Mouse (Mus musculus) limb, embryonic 12.5 days (tissue): Measurements from ENCODE around the gene Mnt. TPM values are rescaled to one million over a fixed set of nuclear protein-coding genes. Genes with fewer than 3 reads are reported as not detected.

Experiments
- ATAC-seq: fragments of 200-750 bp; cut with Nextera tagmentation; 2 replicates; pipeline ENCODE4 v1.8.0; 2017; ENCODE audit warnings: low read depth, moderate TSS enrichment; ENCODE audit not compliant: insufficient number of reproducible peaks, insufficient read depth, low FRiP score, low TSS enrichment
- H3K27ac ChIP-seq: fragments of 300-500 bp; sonication (generic); 2 replicates; pipeline ENCODE4 v1.5.1; 2016; ENCODE audit warnings: mild to moderate bottlenecking, moderate library complexity
- H3K27me3 ChIP-seq: fragments of 300-500 bp; sonication (generic); 2 replicates; pipeline ENCODE4 v1.6.1; 2016; ENCODE audit warnings: mild to moderate bottlenecking, moderate library complexity
- H3K36me3 ChIP-seq: fragments of 300-500 bp; sonication (generic); 2 replicates; pipeline ENCODE4 v1.6.1; 2016; ENCODE audit warnings: mild to moderate bottlenecking, moderate library complexity
- H3K4me1 ChIP-seq: fragments of 300-500 bp; sonication (generic); replicated peaks from 2 replicates; pipeline ENCODE4 v1.6.1; 2016
- H3K4me2 ChIP-seq: fragments of 300-500 bp; sonication (generic); 2 replicates; pipeline ENCODE4 v1.6.1; 2016; ENCODE audit warnings: mild to moderate bottlenecking, moderate library complexity
- H3K4me3 ChIP-seq: fragments of 300-500 bp; sonication (generic); replicated peaks from 2 replicates; pipeline ENCODE4 v1.5.1; 2016; ENCODE audit warnings: mild to moderate bottlenecking
- H3K9ac ChIP-seq: fragments of 300-500 bp; sonication (generic); replicated peaks from 2 replicates; pipeline ENCODE4 v1.6.1; 2016; ENCODE audit warnings: mild to moderate bottlenecking, moderate library complexity
- H3K9me3 ChIP-seq: fragments of 300-500 bp; sonication (generic); 2 replicates; pipeline ENCODE4 v1.6.1; 2016; ENCODE audit warnings: mild to moderate bottlenecking, moderate library complexity
- WGBS: fragments of 180-500 bp; shearing (Covaris S2); methylation state at CpG from one replicate; pipeline ENCODE4 v1.1.7; 2016; 5-methylcytosine and 5-hydroxymethylcytosine counted together
- polyA plus RNA-seq: library from polyadenylated mRNA; unstranded; fragments of >200 nt; fragmentation: Nextera tagmentation; extraction: Ambion mirVana; gene quantifications from 2 replicates; pipeline ENCODE4 v1.2.1, GENCODE M21; 2016

Mnt gene
- polyA plus RNA-seq, 1 experiment from 2014 or later: 4.4 TPM

DNA sequence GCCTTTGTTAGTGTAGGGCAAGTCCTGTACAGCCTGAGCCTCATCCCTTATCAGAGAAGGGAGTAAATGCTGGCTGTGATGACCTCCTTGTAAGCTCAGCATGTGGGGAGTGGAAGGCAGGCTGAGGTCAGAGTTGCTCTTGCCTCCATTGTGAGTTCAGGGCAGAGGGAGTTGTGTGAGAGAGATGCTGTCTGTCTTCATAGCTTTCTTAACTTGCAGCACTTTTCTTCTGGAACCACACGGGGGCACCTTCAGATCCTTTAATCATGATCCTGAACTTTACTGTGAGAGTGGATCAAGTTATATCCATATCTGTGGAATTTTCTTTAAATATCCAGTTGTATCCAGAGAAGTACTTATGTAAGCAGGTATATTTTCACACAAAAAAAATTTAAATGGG lies 9.3 kb upstream of the Mnt start:
- WGBS: 42% methylated on average over 1 of the region's 1 CpGs
- Histone ChIP-seq H3K9ac (no peak overlapping the region), H3K9me3 (no peaks in the 10 kb centered on the region), H3K4me2 (no peak overlapping the region), H3K4me3 (no peak overlapping the region), H3K36me3 (peaks cover 52% of the 10 kb centered on the region), H3K27me3 (no peaks in the 10 kb centered on the region), H3K27ac (no peak overlapping the region), H3K4me1 (no peaks in the 10 kb centered on the region)
- no peak for ATAC-seq

DNA sequence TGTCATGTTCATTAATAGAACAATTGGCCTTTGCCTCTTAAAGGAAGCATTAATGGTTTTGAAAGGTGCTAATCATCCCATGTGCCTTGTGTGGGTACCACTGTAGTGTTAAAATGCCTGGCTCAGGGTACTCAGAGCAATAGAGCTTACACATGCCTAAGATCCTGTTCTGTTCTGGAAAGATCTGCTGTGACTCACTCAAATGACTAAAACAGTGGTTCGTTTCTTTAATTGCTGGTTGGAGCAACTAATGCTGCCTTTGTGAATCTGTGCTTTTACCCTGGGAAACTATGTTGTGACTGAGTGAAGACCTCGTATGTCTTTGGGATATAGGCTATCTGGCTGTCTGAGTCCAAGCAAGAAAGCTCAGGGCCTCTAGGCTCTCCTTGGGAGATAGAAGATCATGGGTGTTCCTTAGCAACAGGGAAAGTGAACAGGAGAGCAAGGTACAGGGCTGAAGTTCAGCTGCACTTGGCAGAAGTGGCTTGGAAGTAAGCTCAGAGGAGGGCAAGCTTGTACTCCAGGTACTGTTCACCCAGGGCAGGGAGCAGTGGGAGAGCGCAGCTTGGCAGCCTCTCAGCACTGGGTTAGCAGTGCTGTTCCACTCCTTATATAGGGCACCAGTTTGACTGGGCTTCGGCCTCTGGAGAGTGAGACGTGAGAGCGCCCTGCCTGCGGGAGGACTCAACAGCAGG lies 7.8 kb upstream of the Mnt start:
- no peak overlapping the region for H3K9ac ChIP-seq
- no peaks in the 10 kb centered on the region for H3K9me3 ChIP-seq
- ATAC-seq: no peak
- no peaks in the 10 kb centered on the region; the same call in 1 of the 2 replicates for H3K4me1 ChIP-seq
- peaks cover 38% of the 10 kb centered on the region for H3K36me3 ChIP-seq
- H3K27ac ChIP-seq: no peak overlapping the region
- 87% methylated on average over 7 of the region's 7 CpGs for WGBS
- H3K27me3 ChIP-seq: peaks cover 2% of the 10 kb centered on the region; the same call in 1 of the 2 replicates
- no peak overlapping the region for H3K4me3 ChIP-seq
- no peak overlapping the region for H3K4me2 ChIP-seq

DNA sequence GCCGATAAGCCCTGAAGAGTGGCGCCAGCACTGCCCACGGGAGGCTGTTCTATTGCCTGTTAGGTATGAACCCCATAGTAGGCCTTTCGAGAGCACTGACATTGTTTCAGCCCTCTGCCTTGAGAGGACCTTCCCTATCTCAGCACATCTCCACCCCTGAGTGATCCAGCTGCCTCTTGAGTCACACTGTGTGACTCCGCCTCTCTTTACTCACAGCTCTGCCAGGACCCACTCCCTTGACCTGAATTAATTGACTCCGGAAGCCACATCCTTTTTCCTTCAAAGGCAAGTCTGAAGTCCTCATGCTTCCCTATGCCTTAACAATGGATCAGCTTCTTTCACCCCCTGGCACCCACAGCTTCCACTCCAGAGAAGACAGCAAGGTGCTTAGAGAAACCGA lies 4.6 kb upstream of the Mnt start:
- Histone ChIP-seq H3K4me1 (peaks cover 10% of the 10 kb centered on the region; the same call in 1 of the 2 replicates), H3K9me3 (no peaks in the 10 kb centered on the region), H3K4me2 (no peak overlapping the region), H3K36me3 (peaks cover 15% of the 10 kb centered on the region), H3K4me3 (no peak overlapping the region), H3K27ac (no peak overlapping the region), H3K27me3 (peaks cover 5% of the 10 kb centered on the region; the same call in 1 of the 2 replicates), H3K9ac (no peak overlapping the region)
- 65% methylated on average over 7 of the region's 7 CpGs for WGBS
- ATAC-seq: no peak

DNA sequence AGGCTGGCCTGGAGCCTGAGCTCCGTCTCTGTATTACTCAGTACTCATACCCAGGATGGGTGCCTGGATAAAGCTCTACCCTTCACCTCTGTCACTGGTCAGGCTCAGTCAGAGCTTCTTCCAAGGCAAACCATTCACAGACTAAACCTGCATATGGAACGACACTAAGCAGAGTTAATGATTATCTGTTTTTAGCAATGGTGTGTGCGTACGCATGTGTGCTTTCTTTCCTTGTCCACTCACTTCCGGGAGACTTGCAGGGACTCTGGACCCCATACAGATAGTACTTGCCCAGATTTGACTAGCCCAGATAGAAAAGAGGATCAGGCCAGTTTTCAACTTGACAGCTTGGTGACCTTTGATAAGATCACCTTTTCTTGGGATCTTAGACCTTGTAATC lies 4.0 kb upstream of the Mnt start:
- H3K27me3 ChIP-seq: peaks cover 5% of the 10 kb centered on the region; the same call in 1 of the 2 replicates
- no peak overlapping the region for H3K9ac ChIP-seq
- no peak for ATAC-seq
- WGBS: 95% methylated on average over 5 of the region's 5 CpGs
- H3K9me3 ChIP-seq: no peaks in the 10 kb centered on the region
- no peak overlapping the region for H3K4me2 ChIP-seq
- no peak overlapping the region for H3K4me3 ChIP-seq
- no peak overlapping the region for H3K27ac ChIP-seq
- H3K36me3 ChIP-seq: peaks cover 15% of the 10 kb centered on the region
- H3K4me1 ChIP-seq: peaks cover 10% of the 10 kb centered on the region; the same call in 1 of the 2 replicates

DNA sequence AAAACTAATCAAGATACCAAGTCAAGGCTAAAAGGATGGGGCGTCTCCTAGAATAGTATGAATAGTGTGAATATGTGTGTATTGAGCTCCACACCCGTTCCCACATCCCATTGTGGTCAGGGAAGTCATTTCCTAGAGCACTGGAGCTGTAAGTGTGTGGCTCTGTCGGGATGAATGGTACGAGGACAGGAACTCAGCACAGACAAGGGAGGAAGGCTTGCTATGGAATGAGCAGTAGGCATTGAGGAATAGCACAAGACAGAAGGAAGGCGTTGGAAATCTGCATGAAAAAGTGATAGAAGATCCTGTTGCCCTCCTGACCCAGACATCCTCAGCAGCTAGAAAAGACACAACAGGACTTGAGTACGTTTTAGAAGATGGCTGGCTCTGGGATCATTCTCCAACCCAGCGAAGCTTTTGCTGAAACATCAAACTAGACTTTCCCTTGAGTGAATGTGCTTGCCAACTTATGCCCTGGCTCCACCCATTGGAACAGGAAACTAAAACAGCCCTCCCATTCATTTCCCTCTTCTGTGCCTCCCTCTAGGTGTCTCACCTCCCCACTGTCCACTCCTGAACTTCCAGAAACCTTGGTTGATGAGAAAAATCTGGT lies 2.8 kb upstream of the Mnt start:
- H3K4me3 ChIP-seq: no peak overlapping the region
- no peak overlapping the region for H3K27ac ChIP-seq
- peaks cover 15% of the 10 kb centered on the region for H3K36me3 ChIP-seq
- H3K9me3 ChIP-seq: no peaks in the 10 kb centered on the region
- H3K4me2 ChIP-seq: no peak overlapping the region
- no peak overlapping the region for H3K9ac ChIP-seq
- no peak for ATAC-seq
- H3K4me1 ChIP-seq: peaks cover 16% of the 10 kb centered on the region
- peaks cover 5% of the 10 kb centered on the region; the same call in 1 of the 2 replicates for H3K27me3 ChIP-seq
- 80% methylated on average over 7 of the region's 7 CpGs for WGBS

DNA sequence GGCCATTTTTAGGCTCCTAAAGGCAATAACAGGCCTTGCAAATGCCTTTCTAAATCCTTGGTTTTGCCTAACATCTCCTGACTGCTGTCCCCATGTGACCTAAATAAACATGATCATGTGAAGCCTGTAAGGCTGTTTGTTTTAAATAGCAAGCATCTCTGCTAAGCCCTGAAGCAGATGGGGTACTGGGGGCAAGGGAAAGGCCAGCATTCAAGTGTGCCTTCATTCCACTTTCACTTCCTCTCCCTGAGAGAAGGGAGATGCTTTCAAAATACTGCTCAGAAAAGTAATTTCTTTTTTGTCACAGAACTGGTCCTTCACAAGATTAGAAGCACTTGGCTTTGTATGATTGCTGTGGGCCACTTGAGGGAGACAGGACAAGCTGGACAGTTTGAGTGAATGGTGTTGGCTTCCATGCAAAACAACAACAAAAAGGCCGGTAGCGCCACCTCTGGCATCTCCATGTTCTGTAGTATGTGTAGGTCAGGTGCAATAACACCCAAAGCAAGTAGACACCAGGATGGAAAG lies 2.3 kb upstream of the Mnt start:
- ATAC-seq: no peak
- Histone ChIP-seq H3K4me2 (no peak overlapping the region), H3K36me3 (peaks cover 9% of the 10 kb centered on the region), H3K27ac (no peak overlapping the region), H3K9ac (no peak overlapping the region), H3K27me3 (peaks cover 5% of the 10 kb centered on the region; the same call in 1 of the 2 replicates), H3K4me1 (peaks cover 21% of the 10 kb centered on the region), H3K4me3 (no peak overlapping the region), H3K9me3 (no peaks in the 10 kb centered on the region)
- WGBS: 23% methylated on average over 2 of the region's 2 CpGs

DNA sequence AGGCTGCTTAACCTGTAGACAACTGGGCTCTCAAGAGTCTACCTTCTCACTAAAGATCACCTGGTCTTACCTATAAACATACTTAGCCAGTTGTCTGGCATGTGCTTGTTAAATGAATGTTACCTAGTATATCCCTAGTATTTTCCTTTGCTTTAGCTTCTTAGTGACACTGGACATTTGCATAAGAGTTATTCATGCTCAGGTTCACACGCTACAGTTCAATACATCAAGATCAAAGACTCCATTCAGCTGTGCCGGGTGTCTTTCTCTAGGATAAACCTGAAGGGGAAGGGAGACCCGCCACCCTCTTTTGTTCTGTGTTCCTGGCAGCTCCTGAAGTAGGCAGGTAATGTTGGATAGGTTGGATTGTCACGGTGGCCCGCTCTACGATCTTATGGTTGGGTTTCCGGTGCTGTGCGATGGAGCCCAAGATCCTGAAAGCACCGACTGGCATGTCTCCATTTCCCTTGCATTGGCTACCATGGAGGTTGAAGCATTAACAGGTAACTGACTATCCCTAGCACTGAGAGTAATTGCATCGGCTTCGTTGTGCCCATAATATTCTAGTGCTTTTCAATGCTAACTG lies 1.7 kb upstream of the Mnt start:
- H3K4me3 ChIP-seq: peak overlapping the region; percentile 91
- H3K27me3 ChIP-seq: peaks cover 5% of the 10 kb centered on the region; the same call in 1 of the 2 replicates
- 13% methylated on average over 11 of the region's 11 CpGs for WGBS
- ATAC-seq: no peak
- no peak overlapping the region for H3K27ac ChIP-seq
- H3K36me3 ChIP-seq: peaks cover 7% of the 10 kb centered on the region; the same call in 1 of the 2 replicates
- H3K4me2 ChIP-seq: peak overlapping the region; percentile 83
- H3K9me3 ChIP-seq: no peaks in the 10 kb centered on the region
- H3K4me1 ChIP-seq: peaks cover 27% of the 10 kb centered on the region
- H3K9ac ChIP-seq: no peak overlapping the region

DNA sequence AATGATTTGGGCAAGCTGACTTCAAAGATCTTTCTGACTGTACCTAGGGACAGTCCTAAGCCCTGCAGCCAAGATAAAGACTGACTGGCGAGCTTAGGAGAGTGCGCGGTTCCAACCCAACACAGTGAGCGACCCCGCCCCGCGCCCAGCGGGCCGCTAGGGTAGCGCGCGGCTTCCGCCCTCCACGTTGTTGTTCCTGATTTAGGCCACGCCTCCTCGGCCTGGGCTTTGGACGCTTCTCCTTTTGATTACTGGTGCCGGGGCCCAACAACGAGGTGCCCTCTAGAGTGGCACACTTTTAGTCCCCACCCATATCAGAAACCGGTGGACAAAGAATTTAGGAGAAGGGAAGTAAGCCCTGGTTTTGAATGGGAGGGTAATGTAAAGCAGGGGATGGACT lies 908 bp upstream of the Mnt start:
- under 1% methylated on average over 20 of the region's 20 CpGs for whole genome bisulfite sequencing
- H3K27me3 ChIP-seq: peaks cover 5% of the 10 kb centered on the region; the same call in 1 of the 2 replicates
- peak overlapping the region; percentile 91 for H3K4me3 ChIP-seq
- peak overlapping the region; percentile 88 for H3K27ac ChIP-seq
- peak; percentile 34; the same call in 1 of the 2 replicates for ATAC-seq
- H3K36me3 ChIP-seq: no peaks in the 10 kb centered on the region
- peaks cover 35% of the 10 kb centered on the region for H3K4me1 ChIP-seq
- H3K9me3 ChIP-seq: no peaks in the 10 kb centered on the region
- peak overlapping the region; percentile 83 for H3K4me2 ChIP-seq
- peak overlapping the region; percentile 35; the same call in 1 of the 2 replicates for H3K9ac ChIP-seq

DNA sequence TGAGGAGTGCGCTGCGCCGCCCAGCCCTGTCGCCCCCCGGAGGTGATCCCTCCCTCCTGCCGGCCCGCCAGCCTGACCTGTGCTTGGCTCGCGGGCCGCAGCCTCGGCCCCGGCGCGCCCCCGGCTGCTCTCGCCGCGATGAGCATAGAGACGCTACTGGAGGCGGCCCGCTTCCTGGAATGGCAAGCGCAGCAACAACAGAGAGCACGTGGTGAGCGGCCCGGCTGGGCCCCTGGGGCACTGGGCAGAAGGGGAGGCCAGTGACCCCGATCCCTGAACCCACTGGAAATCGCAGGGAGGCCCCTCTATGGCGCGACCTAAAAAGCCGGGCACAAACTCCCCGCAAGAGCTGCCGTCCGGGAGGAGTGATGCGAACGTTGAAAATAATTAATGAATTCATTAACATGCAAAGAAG lies 478 bp downstream of the Mnt start:
- peaks cover 41% of the 10 kb centered on the region for H3K4me1 ChIP-seq

DNA sequence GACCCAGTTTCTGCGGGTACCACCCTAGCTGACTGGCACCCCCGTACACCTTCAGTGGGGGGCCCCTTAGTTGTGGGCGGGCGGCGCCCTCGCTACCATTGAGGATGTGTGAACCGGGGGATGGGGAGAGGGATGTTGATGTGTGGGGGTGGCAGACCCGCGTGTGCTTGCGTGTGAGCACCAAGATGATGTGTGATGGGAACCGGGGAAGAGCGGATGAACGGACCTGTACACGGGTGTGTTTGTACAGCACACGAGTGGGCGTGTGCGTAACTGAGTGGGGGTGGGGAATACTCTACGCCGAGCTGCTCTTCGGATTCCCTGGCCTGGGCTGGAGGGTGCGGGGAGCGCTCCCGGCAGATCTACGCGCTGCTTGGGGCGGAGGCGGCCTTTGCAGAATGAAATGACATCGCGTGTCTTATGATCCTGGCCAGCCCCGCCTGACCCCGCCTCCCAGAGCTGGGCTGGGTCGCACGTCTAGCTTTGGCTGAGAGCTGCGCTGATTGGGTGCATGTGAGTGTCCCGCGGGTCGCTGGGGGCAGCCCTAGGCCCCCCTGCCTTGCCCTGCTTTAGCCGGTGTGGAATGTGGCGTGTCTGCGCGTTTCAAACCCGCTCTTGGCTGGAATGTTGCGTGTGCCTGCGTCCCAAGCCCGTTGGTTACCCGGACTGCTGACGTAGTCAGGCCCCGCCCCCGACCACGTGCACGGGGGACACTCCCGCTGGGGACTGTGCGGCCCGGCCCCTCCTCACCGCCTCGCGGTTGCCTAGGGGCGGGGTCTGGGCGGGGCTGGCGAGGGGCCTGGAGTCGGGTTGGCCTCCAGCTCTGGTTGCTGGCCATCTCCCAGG lies 1.1 kb downstream of the Mnt start:
- under 1% methylated on average over 61 of the region's 61 CpGs for WGBS
- ATAC-seq: peak; percentile 84
- peak overlapping the region; percentile 88 for H3K27ac ChIP-seq
- peak overlapping the region; percentile 74 for H3K9ac ChIP-seq
- H3K36me3 ChIP-seq: 0 out of 2 replicates have a peak, but pooled peaks cover 4% of the 10 kb centered on the region
- peaks cover 5% of the 10 kb centered on the region; the same call in 1 of the 2 replicates for H3K27me3 ChIP-seq
- peaks cover 45% of the 10 kb centered on the region for H3K4me1 ChIP-seq
- no peaks in the 10 kb centered on the region for H3K9me3 ChIP-seq
- H3K4me2 ChIP-seq: peak overlapping the region; percentile 83
- peak overlapping the region; percentile 91 for H3K4me3 ChIP-seq

More for the DNA sequence above, 478 bp downstream of the Mnt start:
- H3K4me3 ChIP-seq: peak overlapping the region; percentile 91
- H3K27ac ChIP-seq: peak overlapping the region; percentile 88
- no peaks in the 10 kb centered on the region for H3K9me3 ChIP-seq
- WGBS: 1% methylated on average over 35 of the region's 35 CpGs
- no peak for ATAC-seq
- H3K9ac ChIP-seq: peak overlapping the region; percentile 74
- no peaks in the 10 kb centered on the region for H3K36me3 ChIP-seq
- H3K27me3 ChIP-seq: peaks cover 5% of the 10 kb centered on the region; the same call in 1 of the 2 replicates
- peak overlapping the region; percentile 83 for H3K4me2 ChIP-seq
